8 mouse cellular contexts compared by ENCODE assay signal in genomic region chr17:34587423-34587811, GRCm38 (mm10). TPM values are rescaled to one million over a fixed set of nuclear protein-coding genes. Genes with fewer than 3 reads are reported as not detected.
DNase-seq lines count a peak whose midpoint lies in the region; ATAC-seq lines count a peak whose summit lies in the region.

No protein-coding gene starts in this region.

- peak overlapping the region; percentile 87 for H3K9ac ChIP-seq in hindbrain, embryonic 12.5 days

- under 1% methylated on average over 50 of the region's 50 CpGs for WGBS in hindbrain, embryonic 12.5 days

- H3K4me2 ChIP-seq in hindbrain, embryonic 12.5 days (replicated peaks), result peak overlapping the region; percentile 89

- peaks cover 47% of the 10 kb centered on the region for H3K4me1 ChIP-seq in hindbrain, embryonic 12.5 days

- H3K27me3 ChIP-seq in hindbrain, embryonic 12.5 days, result no peaks in the 10 kb centered on the region

- H3K9me3 ChIP-seq in hindbrain, embryonic 12.5 days (replicated peaks), result no peaks in the 10 kb centered on the region

- peak; percentile 83 for ATAC-seq in hindbrain, embryonic 12.5 days (ENCODE audit: low FRiP score)

- no peaks in the 10 kb centered on the region for H3K36me3 ChIP-seq in hindbrain, embryonic 12.5 days

- DNase-seq in Muller cell, postnatal 12 days (ENCODE audit: inconsistent ontology term), result peak; percentile 98
- DNase-seq in cerebellum, postnatal 10 days, result peak; percentile 99
- peak; percentile 97 to 98 for DNase-seq in frontal cortex, postnatal 10 days (ENCODE audit: low spot score in 2 of 2)
- DNase-seq in layer of hippocampus, postnatal 25 days (ENCODE audit: extremely low spot score in 1 of 2, low spot score in 1 of 2), result peak; percentile 91 to 98
- DNase-seq in lung, postnatal 14 days, result peak; percentile 96
- DNase-seq in ovary, postnatal 36 days (ENCODE audit: low spot score), result peak; percentile 98
- DNase-seq in thymus, postnatal 14 days, result peak; percentile 99

- H3K27ac ChIP-seq in hindbrain, embryonic 12.5 days, result peak overlapping the region; percentile 99

- H3K4me3 ChIP-seq in hindbrain, embryonic 12.5 days, result peak overlapping the region; percentile 55

RNA-seq across cellular contexts. Expression of gene Gpsm3, which starts 2.2 kb away (rescaled TPM):
- polyA plus RNA-seq in hindbrain, embryonic 12.5 days (2016; fragmentation: Nextera tagmentation; extraction: Ambion mirVana), result 3.5 and 4.3 TPM in 2 replicates
- total RNA-seq in layer of hippocampus, postnatal 25 days (2021), result 1 to 10 TPM; 1.3 to 2.1 TPM

RNA-seq across cellular contexts. Expression of gene Pbx2, which starts 3.6 kb away (rescaled TPM):
- polyA plus RNA-seq in hindbrain, embryonic 12.5 days (2016; fragmentation: Nextera tagmentation; extraction: Ambion mirVana), result 17.9 and 18.7 TPM in 2 replicates
- total RNA-seq in layer of hippocampus, postnatal 25 days (2021), result 10 to 100 TPM; 55.8 to 61.5 TPM

RNA-seq across cellular contexts. Expression of gene Ager, which starts 10.2 kb away (rescaled TPM):
- polyA plus RNA-seq in hindbrain, embryonic 12.5 days (2016; fragmentation: Nextera tagmentation; extraction: Ambion mirVana), result 1.9 and 2.9 TPM in 2 replicates
- 1 to 10 TPM in 1 of 2 experiments, under 1 TPM in 1; 0.94 to 1.1 TPM for total RNA-seq in layer of hippocampus, postnatal 25 days (2021)

RNA-seq across cellular contexts. Expression of gene Rnf5, which starts 16.1 kb away (rescaled TPM):
- polyA plus RNA-seq in hindbrain, embryonic 12.5 days (2016; fragmentation: Nextera tagmentation; extraction: Ambion mirVana), result 214 and 228 TPM in 2 replicates
- 10 to 100 TPM; 81.0 to 85.5 TPM for total RNA-seq in layer of hippocampus, postnatal 25 days (2021)

RNA-seq across cellular contexts. Expression of gene Agpat1, which starts 16.6 kb away (rescaled TPM):
- 76.9 and 79.0 TPM in 2 replicates for polyA plus RNA-seq in hindbrain, embryonic 12.5 days (2016; fragmentation: Nextera tagmentation; extraction: Ambion mirVana)
- total RNA-seq in layer of hippocampus, postnatal 25 days (2021), result 100 to 1,000 TPM; 170 to 172 TPM

Comparison
In these comparisons a context has a peak if more than half of its experiments do, and no peak if none do; other contexts are left out.
1. Peak in every context shown above with its lines: DNase-seq, ATAC-seq, H3K4me3 ChIP-seq and H3K27ac ChIP-seq.